Comparison of ENCODE assay signal across 1 mouse cellular context in the genomic region with DNA sequence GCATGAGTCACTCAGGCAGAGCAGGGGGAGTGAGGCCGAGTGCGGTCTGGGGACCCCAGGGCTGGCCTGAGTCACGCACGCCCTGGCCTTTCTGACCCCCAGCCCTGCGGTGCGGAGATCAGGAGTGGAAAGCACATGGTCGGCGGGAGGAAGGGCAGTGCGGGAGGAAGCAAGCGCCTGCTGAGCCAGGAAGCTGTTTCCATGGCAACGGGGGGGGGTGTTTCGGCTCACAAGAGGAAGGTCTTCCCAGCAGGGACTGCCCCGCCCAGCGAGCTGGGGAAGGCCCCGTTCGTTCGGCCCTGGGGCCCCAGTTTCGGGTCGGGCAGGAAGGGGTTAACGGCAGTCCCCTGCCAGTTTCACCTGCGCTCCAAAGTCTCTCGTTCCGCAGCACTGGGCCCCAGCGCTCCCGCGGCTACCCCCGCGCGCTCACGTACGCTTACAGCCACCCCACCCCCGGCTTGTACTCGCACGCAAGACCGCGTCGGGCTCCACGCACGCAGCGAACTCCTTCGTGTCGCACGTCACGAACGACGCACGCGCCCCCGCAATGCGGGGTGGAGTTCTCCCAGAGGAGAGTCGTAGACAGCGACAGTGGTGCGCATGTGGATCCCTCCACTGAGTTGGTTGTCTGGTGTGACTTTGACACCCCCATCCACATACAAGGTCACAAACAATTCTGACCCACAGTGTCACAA.
TF ChIP-seq lines count a peak whose summit lies in the region.

No protein-coding gene starts in this region.

TF ChIP-seq in myocyte, 11 proteins besides CTCF, POLR2A, EP300 and RAD21:
- TF ChIP-seq TCF3 (IDR thresholded peaks at IDR 0.05; ENCODE audit: insufficient read length, low read depth): no peak
- no peak for TF ChIP-seq TCF12 (IDR thresholded peaks at IDR 0.05; ENCODE audit: insufficient read depth, poor library complexity, severe bottlenecking)
- no peak for TF ChIP-seq MYOD1 (IDR thresholded peaks at IDR 0.05; ENCODE audit: control insufficient read depth in 1 of 3, insufficient read length in 2 of 3, low read depth in 2 of 3)
- no peak for TF ChIP-seq USF1 (IDR thresholded peaks at IDR 0.05; ENCODE audit: low read depth)
- peak; percentile 10 for TF ChIP-seq MAX (IDR thresholded peaks at IDR 0.05; ENCODE audit: low read depth)
- peak; percentile 32 for TF ChIP-seq POLR2AphosphoS2 (IDR thresholded peaks at IDR 0.05; ENCODE audit: insufficient read length, low read depth)
- TF ChIP-seq E2F4 (IDR thresholded peaks at IDR 0.05; ENCODE audit: insufficient read depth): no peak
- TF ChIP-seq SRF (IDR thresholded peaks at IDR 0.05; ENCODE audit: control insufficient read depth, insufficient read length, low read depth): no peak
